Mouse (Mus musculus): ENCODE results near the gene Scoc. TPM values are rescaled to one million over a fixed set of nuclear protein-coding genes. Genes with fewer than 3 reads are reported as not detected.

Gene Scoc
- polyA plus RNA-seq, 1 experiment: 9.1 TPM

- no peak for TF ChIP-seq CTCF (IDR thresholded peaks at IDR 0.05; ENCODE audit: borderline replicate concordance, control insufficient read depth, extremely low read depth, insufficient read depth, low read length, poor library complexity)
- no peak for TF ChIP-seq POLR2A (IDR thresholded peaks at IDR 0.05; ENCODE audit: control insufficient read depth, extremely low read depth, insufficient read depth, low read length, poor library complexity)
- Histone ChIP-seq H3K36me3 (ENCODE audit: control insufficient read depth, insufficient read depth, low read length) (no peaks in the 10 kb centered on the region), H3K4me3 (ENCODE audit: control insufficient read depth, insufficient read depth, low read length) (no peak overlapping the region), H3K27ac (ENCODE audit: control insufficient read depth, insufficient read depth, low read length) (no peak overlapping the region), H3K27me3 (ENCODE audit: control insufficient read depth, insufficient read depth, low read length) (peaks cover 7% of the 10 kb centered on the region; the same call in 1 of the 2 replicates), H3K4me1 (replicated peaks; ENCODE audit: control insufficient read depth, insufficient read depth, low read length) (peaks cover 5% of the 10 kb centered on the region; the same call in 1 of the 2 replicates)
- 81% methylated on average over 1 of the region's 1 CpGs for WGBS
- DNase-seq: no peak
Measured at GRCm38 (mm10) chr8:83392521-83392920, 65.7 kb downstream of the Scoc start.

- peaks cover 5% of the 10 kb centered on the region; the same call in 1 of the 2 replicates for H3K4me1 ChIP-seq (replicated peaks; ENCODE audit: control insufficient read depth, insufficient read depth, low read length)
Measured at GRCm38 (mm10) chr8:83390006-83390701, 68.0 kb downstream of the Scoc start.

GRCm38 (mm10) chr8:83389316-83390005, 68.7 kb downstream of the Scoc start, which contains the start of gene Clgn:
Gene Clgn, plus strand, starts transcription at chr8:83389867.
- Histone ChIP-seq H3K4me3 (ENCODE audit: control insufficient read depth, insufficient read depth, low read length) (no peak within 1 kb of the TSS), H3K36me3 (ENCODE audit: control insufficient read depth, insufficient read depth, low read length) (no peaks in the 10 kb centered on the region), H3K4me1 (replicated peaks; ENCODE audit: control insufficient read depth, insufficient read depth, low read length) (peaks cover 5% of the 10 kb centered on the region; the same call in 1 of the 2 replicates)

More at GRCm38 (mm10) chr8:83390006-83390701, 68.0 kb downstream of the Scoc start:
- Histone ChIP-seq H3K36me3 (ENCODE audit: control insufficient read depth, insufficient read depth, low read length) (no peaks in the 10 kb centered on the region), H3K27ac (ENCODE audit: control insufficient read depth, insufficient read depth, low read length) (no peak overlapping the region), H3K27me3 (ENCODE audit: control insufficient read depth, insufficient read depth, low read length) (peaks cover 7% of the 10 kb centered on the region; the same call in 1 of the 2 replicates), H3K4me3 (ENCODE audit: control insufficient read depth, insufficient read depth, low read length) (no peak overlapping the region)
- TF ChIP-seq CTCF (IDR thresholded peaks at IDR 0.05; ENCODE audit: borderline replicate concordance, control insufficient read depth, extremely low read depth, insufficient read depth, low read length, poor library complexity) (no peak), POLR2A (IDR thresholded peaks at IDR 0.05; ENCODE audit: control insufficient read depth, extremely low read depth, insufficient read depth, low read length, poor library complexity) (no peak)
- DNase-seq: no peak
- WGBS: 21% methylated on average over 14 of the region's 14 CpGs

GRCm38 (mm10) chr8:83382850-83383249, 75.3 kb downstream of the Scoc start:
- no peak overlapping the region for H3K27ac ChIP-seq (ENCODE audit: control insufficient read depth, insufficient read depth, low read length)
- TF ChIP-seq POLR2A (IDR thresholded peaks at IDR 0.05; ENCODE audit: control insufficient read depth, extremely low read depth, insufficient read depth, low read length, poor library complexity) (no peak), CTCF (IDR thresholded peaks at IDR 0.05; ENCODE audit: borderline replicate concordance, control insufficient read depth, extremely low read depth, insufficient read depth, low read length, poor library complexity) (no peak)
- 54% methylated on average over 2 of the region's 2 CpGs for WGBS
- no peak overlapping the region for H3K4me3 ChIP-seq (ENCODE audit: control insufficient read depth, insufficient read depth, low read length)
- no peaks in the 10 kb centered on the region for H3K4me1 ChIP-seq (replicated peaks; ENCODE audit: control insufficient read depth, insufficient read depth, low read length)
- DNase-seq: no peak
- no peaks in the 10 kb centered on the region for H3K36me3 ChIP-seq (ENCODE audit: control insufficient read depth, insufficient read depth, low read length)
- no peaks in the 10 kb centered on the region; the same call in 1 of the 2 replicates for H3K27me3 ChIP-seq (ENCODE audit: control insufficient read depth, insufficient read depth, low read length)

More at GRCm38 (mm10) chr8:83389316-83390005, 68.7 kb downstream of the Scoc start, which contains the start of gene Clgn:
- WGBS: 4% methylated on average over 41 of the region's 41 CpGs
- TF ChIP-seq POLR2A (IDR thresholded peaks at IDR 0.05; ENCODE audit: control insufficient read depth, extremely low read depth, insufficient read depth, low read length, poor library complexity): no peak
- H3K27ac ChIP-seq (ENCODE audit: control insufficient read depth, insufficient read depth, low read length): no peak within 1 kb of the TSS
- H3K27me3 ChIP-seq (ENCODE audit: control insufficient read depth, insufficient read depth, low read length): peaks cover 7% of the 10 kb centered on the region; the same call in 1 of the 2 replicates
- DNase-seq: peak; percentile 34

- no peak for DNase-seq
- Histone ChIP-seq H3K36me3 (ENCODE audit: control insufficient read depth, insufficient read depth, low read length) (no peaks in the 10 kb centered on the region), H3K4me1 (replicated peaks; ENCODE audit: control insufficient read depth, insufficient read depth, low read length) (no peaks in the 10 kb centered on the region), H3K27me3 (ENCODE audit: control insufficient read depth, insufficient read depth, low read length) (no peaks in the 10 kb centered on the region; the same call in 1 of the 2 replicates), H3K27ac (ENCODE audit: control insufficient read depth, insufficient read depth, low read length) (no peak overlapping the region), H3K4me3 (ENCODE audit: control insufficient read depth, insufficient read depth, low read length) (no peak overlapping the region)
- 72% methylated on average over 2 of the region's 2 CpGs for WGBS
- TF ChIP-seq POLR2A (IDR thresholded peaks at IDR 0.05; ENCODE audit: control insufficient read depth, extremely low read depth, insufficient read depth, low read length, poor library complexity): no peak
- no peak for TF ChIP-seq CTCF (IDR thresholded peaks at IDR 0.05; ENCODE audit: borderline replicate concordance, control insufficient read depth, extremely low read depth, insufficient read depth, low read length, poor library complexity)
Measured at GRCm38 (mm10) chr8:83381016-83381415, 77.2 kb downstream of the Scoc start.

- Histone ChIP-seq H3K4me1 (replicated peaks; ENCODE audit: control insufficient read depth, insufficient read depth, low read length) (no peaks in the 10 kb centered on the region), H3K27me3 (ENCODE audit: control insufficient read depth, insufficient read depth, low read length) (no peaks in the 10 kb centered on the region; the same call in 1 of the 2 replicates), H3K36me3 (ENCODE audit: control insufficient read depth, insufficient read depth, low read length) (no peaks in the 10 kb centered on the region), H3K4me3 (ENCODE audit: control insufficient read depth, insufficient read depth, low read length) (no peak overlapping the region), H3K27ac (ENCODE audit: control insufficient read depth, insufficient read depth, low read length) (no peak overlapping the region)
- DNase-seq: no peak
- 39% methylated on average over 4 of the region's 4 CpGs for WGBS
- TF ChIP-seq CTCF (IDR thresholded peaks at IDR 0.05; ENCODE audit: borderline replicate concordance, control insufficient read depth, extremely low read depth, insufficient read depth, low read length, poor library complexity): no peak
- TF ChIP-seq POLR2A (IDR thresholded peaks at IDR 0.05; ENCODE audit: control insufficient read depth, extremely low read depth, insufficient read depth, low read length, poor library complexity): no peak
Measured at GRCm38 (mm10) chr8:83380141-83380540, 78.0 kb downstream of the Scoc start.

Other genes starting within 250 kb of the Scoc start
- 157 and 415 TPM in 2 replicates for gene Ucp1, start 168.0 kb downstream of the Scoc start, polyA plus RNA-seq (2012; rRNA removed)
- gene Elmod2, start 125.9 kb downstream of the Scoc start, polyA plus RNA-seq (2012; rRNA removed): 3.9 and 4.4 TPM in 2 replicates
- not detected in 2 replicates for gene Mgat4d, start 109.9 kb downstream of the Scoc start, polyA plus RNA-seq (2012; rRNA removed)
- gene Clgn, start 68.5 kb downstream of the Scoc start, polyA plus RNA-seq (2012; rRNA removed): 0.03 TPM in 1 of 2 replicates, not detected in the other
- not detected in 2 replicates for gene Olfr370, start 77.4 kb upstream of the Scoc start, polyA plus RNA-seq (2012; rRNA removed)
- 412 and 498 TPM in 2 replicates for gene Ndufb7, start 108.3 kb upstream of the Scoc start, polyA plus RNA-seq (2012; rRNA removed)
- 577 and 705 TPM in 2 replicates for gene Tecr, start 149.6 kb upstream of the Scoc start, polyA plus RNA-seq (2012; rRNA removed)
- 87.1 and 91.0 TPM in 2 replicates for gene Dnajb1, start 149.8 kb upstream of the Scoc start, polyA plus RNA-seq (2012; rRNA removed)
- gene Gipc1, start 194.3 kb upstream of the Scoc start, polyA plus RNA-seq (2012; rRNA removed): 50.2 and 58.6 TPM in 2 replicates
- 0.50 and 0.61 TPM in 2 replicates for gene Ptger1, start 208.3 kb upstream of the Scoc start, polyA plus RNA-seq (2012; rRNA removed)
- gene Pkn1, start 240.8 kb upstream of the Scoc start, polyA plus RNA-seq (2012; rRNA removed): 321 and 324 TPM in 2 replicates

All from thymus, adult 2 months (tissue).